Mouse (Mus musculus) retina, embryonic 14.5 days (tissue): ENCODE measurements around the gene Tmem9b.

Experiments used
- DNase-seq: peaks from one replicate; pipeline ENCODE4 v3.0.0-alpha.2; 2015; ENCODE audit warnings: low spot score

The Tmem9b gene

DNA sequence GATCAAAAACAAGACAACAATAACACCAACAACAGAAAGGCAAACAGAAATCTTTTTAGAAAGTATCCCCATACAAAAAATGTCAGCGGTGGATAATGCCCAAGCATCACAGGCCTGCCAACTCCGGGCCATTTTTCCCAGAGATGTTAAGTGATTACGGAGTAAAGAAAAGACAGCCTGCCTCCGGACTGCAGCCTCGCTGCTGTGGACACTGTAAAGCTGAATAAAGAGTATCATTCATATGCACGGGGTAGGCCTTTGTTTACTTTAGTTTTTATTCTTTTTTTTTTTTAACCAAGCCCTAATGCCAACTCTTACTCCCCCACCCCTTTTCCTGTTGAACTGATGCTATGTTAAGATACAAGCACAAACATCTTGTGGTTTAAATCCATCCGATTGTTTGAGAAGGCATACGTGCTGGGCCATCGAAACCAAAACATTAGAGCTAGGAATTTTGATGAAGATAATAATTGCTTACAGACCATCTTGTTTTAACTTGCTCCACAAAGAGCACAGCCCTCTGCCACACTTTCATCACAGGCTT, 66.0 kb downstream of the Tmem9b start:
- DNase-seq, result no peak
